Mouse (Mus musculus) lung, postnatal 4 days (tissue): ENCODE results near the gene Gm29797.

Experiments
- DNase-seq, 2 experiments: peaks; one replicate each; pipeline ENCODE4 v3.0.0; 2021

Gene Gm29797

GRCm38 (mm10) chr2:181673501-181673900 lies 16.7 kb downstream of the Gm29797 start:
- DNase-seq, result peak; percentile 46 to 77

GRCm38 (mm10) chr2:181674934-181675333 lies 18.1 kb downstream of the Gm29797 start:
- DNase-seq, result no peak

- DNase-seq, result peak; percentile 82 to 91
These were observed 18.6 kb downstream of the Gm29797 start for GRCm38 (mm10) chr2:181675454-181675853.

DNA sequence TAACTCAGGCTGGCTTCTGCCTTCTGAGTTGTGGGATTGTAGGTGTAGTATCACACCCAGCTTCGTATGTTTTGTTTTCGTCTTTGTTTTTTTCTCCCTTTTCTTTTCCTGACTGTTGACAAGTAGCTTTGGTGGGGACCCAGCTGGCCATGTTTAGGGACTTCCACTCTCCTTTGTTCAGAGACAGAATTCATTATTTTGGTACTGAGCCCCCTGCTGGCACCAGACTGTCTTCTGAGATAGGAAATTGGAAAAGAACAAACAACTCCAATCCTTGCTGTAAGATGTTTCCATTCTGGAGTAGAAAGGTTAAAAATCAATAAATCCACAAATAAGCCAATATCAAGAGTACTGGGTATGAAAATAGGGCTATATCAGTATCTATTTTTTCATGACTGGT lies 19.6 kb downstream of the Gm29797 start:
- DNase-seq, result no peak

- DNase-seq, result peak; percentile 68 to 84
These were observed 20.4 kb downstream of the Gm29797 start for GRCm38 (mm10) chr2:181677096-181677754.

GRCm38 (mm10) chr2:181677755-181678098 lies 20.9 kb downstream of the Gm29797 start:
- DNase-seq, result peak in 1 of 2 experiments; percentile 69

- peak; percentile 86 to 87 for DNase-seq
These were observed 21.9 kb downstream of the Gm29797 start for GRCm38 (mm10) chr2:181678780-181679179.

DNA sequence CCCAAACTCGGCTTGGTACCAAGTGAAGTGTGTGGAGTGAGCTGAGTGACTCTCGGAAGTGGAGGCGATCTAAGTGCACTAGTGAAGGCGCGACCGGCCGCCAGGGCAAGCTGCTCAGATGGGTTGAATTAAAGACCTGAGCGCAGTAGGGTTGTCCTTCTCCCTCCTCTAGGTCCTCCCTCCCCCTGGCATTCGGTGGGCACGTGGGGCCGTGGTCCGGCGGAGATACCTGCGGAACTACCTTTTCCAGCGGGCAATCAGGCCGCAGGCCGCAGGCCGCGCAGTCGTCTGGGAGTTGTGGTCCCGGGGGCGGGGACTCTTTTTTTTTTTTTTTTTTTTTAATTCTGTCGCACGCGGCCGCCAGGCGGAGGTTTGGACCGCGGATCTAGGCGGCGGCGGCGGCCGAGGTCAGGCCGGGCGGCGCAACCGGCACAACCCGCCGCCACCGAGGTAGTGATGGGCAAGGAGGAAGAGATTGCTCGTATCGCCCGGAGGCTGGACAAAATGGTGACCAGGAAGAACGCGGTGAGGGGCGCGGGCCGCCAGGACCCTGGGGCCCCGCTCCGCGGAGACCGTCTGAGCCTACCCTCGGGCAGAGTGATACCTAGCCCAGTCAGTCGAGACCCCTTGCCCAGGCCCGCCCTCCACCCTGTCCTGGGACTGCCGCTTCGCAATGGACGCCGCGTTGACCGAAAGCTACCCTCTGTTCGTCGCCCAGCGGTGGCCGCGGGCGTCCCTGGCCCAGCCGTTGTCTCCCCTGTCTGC lies 23.3 kb downstream of the Gm29797 start, which contains the start of gene Tcea2:
Gene Tcea2, plus strand, starts transcription at position 360 of the 765 bp plus-strand sequence.
- DNase-seq, result peak; percentile 82 to 85

DNA sequence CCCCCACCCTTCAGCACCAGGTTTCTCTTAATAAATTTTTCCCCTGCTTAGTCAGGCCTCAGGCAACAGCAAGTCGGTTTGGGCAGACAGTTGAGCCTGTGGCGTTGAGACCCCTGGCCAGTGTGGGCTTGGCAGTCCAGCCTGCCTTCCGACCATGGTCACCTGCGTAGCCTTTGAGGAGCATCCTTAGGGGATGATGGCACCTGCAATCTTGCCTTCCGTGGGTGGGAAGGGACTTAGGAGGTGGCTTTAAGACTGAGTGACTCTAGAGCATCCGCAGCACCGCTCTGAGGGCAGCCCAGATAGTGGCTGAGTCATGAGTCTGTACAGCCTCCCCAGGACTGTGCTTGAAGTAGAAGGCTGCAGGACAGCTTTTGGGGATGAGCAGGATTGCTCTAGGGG lies 23.9 kb downstream of the Gm29797 start:
- DNase-seq, result no peak

DNA sequence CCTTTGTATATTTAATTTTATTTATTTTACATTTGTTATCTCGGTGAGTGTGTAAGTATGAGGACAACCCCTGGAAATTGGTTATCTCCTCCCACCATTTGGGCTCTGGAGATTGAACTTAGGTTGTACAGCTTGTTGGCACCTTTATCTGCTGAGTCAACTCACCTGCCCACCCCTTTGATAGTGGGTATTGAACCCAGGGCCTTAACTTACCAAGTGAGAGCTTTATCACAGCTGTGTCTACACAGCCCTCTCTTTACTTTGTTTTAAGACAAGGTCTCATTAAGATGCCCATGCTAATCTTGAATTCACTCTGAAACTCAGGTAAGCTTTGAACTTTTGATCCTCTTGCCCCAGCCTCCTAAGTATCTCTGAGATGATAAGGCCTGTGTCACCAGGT lies 25.1 kb downstream of the Gm29797 start:
- no peak for DNase-seq

DNA sequence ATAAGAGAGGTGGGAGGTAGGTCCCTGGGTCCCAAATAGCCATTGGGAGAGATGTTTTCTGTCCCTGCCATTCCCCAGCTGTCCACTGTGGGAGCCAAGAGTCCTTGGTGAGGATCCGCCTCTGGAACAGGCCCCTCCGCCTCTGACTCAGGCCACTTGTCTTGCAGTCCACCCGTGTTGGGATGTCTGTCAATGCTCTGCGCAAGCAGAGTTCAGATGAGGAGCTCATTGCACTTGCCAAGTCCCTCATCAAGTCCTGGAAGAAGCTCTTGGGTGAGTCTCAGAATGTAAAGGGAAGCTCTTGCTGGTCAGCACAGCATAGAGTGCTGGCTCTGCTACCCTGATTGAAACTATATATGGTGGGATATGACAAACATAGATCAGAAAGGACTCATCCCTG lies 26.5 kb downstream of the Gm29797 start:
- DNase-seq, result no peak

DNA sequence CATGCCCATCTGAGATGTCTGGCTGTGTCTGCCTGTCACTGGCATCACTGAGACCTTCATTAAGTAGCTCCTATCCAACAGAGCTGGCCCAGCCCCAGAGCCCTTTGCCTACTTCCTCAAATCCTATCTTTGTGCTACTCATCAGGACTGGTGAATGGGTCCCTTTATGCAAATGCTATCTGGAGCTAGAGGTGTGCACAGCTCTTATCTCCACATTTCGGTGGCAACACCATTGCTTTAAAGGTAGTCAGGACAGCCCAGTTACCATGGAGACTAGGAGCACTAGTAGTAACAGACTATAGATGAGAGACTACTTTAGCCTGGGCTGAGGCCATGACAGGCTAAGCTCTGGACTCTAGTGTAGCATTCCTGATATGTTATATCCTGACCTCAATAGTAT lies 27.9 kb downstream of the Gm29797 start:
- no peak for DNase-seq

GRCm38 (mm10) chr2:181685686-181686085 lies 28.9 kb downstream of the Gm29797 start:
- no peak for DNase-seq

GRCm38 (mm10) chr2:181687586-181687985 lies 30.8 kb downstream of the Gm29797 start:
- DNase-seq, result no peak

DNA sequence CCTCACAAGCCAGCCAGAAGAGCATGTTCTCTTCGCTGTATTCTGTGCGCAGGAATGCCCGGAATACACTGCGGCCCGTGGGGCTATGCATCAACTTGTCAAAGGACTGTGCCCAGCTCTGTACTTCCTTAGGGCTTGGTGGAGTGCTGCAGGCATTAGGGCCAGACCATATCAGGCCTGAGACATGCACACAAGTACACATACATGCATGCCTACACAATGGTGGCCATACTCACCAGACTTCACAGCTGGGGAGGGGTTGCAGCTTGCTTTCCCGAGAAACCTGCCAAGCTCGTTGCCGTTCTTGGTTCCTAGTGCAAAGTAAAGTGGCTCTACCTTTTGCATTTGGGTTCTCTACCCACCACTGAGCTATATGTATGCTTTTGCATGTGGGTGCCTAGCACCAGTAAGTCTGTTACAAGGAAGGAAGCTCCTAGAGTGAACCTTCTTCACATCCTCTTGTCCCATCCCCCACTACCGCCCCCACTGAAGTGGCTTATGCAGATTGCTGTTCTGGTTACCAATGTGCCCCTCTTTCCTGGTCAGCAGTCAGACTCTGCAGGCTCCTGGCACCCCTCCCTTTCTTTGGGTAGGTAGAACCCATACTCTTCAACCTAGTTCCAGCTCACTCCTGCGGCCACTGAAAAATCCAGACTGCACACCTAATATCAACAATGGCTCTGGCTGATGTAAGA lies 32.8 kb downstream of the Gm29797 start:
- DNase-seq, result no peak

- DNase-seq, result no peak
These were observed 34.2 kb downstream of the Gm29797 start for GRCm38 (mm10) chr2:181691083-181691482.

DNA sequence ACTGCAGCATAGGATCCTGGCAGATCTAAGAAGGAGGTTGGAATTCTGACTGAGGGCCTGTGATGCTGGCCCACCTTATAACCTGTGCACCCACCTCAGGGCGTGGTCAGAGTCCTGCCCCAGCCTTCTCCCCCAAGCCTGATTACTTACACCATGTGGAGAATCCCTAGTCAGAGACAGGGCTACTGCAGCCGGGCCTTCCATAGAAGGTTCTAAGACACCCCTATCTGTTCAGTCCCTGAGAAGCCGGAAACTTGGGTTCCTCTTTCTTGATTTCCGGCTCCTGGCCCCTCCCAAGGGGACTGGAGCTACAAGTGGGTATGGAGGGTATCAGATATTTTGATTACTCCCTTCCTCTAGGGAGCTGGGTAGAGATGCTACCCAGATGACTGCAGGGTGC lies 34.7 kb downstream of the Gm29797 start:
- DNase-seq, result no peak

DNA sequence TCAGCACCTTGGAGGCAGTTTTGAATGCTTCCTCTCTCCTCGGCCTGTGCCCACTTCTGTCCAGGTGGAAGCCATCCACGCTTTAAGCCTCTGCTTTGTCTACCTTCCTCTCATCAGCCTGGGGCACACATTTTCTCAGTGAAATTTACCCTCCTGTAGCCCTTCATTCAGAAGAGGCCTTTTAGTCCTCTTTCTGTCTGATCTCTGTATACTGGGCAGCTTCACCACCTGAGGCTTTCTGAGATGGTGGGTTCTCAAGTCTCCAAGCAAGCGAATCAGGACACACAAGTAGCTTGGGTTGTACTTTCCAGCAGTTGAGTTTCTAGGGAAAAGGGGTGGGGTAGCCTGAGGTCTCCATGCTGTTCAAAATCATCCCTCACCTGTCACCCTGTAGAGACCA lies 35.5 kb downstream of the Gm29797 start:
- no peak for DNase-seq

DNA sequence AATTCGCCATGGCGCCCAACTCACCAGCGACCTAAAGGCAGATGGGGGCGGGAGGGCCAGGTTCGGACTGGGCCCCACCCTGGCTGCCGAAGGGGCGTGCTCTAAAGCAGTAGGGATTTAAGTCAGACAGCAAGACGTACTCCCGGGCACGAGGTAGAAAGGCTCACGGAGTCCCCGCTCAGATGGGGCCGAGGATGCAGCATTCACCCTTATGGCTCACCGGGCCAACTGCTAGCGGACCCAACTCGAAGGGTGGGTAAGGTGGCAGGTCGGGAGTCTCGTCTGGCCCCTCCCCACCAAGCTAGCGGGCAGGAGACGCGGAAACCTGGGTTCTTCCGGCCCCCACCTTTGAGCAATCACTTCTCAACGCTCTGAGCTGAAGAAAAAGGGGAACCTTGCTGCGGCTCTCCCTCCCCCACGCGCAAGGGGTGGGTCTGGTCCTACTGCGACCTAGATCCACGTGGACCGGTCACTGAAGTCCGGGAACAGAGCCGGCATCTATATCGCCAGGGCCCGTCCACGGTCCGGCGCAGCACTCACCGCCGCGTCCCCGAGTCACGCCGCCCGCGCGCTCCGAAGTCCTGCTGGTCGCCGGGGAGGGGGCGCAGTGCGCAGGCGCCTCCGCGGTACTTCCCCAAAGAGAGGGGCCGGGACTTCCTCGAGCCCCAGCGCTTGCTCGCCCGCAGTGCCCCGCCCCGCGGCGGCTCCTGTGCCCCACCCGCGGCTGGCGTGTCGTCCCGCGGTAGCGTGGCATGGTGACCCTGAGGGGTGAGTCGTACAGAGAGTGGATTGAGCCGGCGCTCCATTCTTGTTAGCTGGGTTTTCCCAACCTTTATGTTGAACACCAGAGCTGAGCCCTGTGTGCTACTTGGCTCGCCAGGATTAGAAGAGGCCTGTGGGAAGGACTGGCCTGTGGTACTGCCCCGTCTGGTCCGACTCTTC lies 36.8 kb downstream of the Gm29797 start, which contains the start of gene Rgs19:
Gene Rgs19, minus strand, starts transcription at position 639 of the 942 bp plus-strand sequence.
- peak; percentile 89 to 93 for DNase-seq

GRCm38 (mm10) chr2:181694581-181694980 lies 37.7 kb downstream of the Gm29797 start:
- DNase-seq, result no peak

DNA sequence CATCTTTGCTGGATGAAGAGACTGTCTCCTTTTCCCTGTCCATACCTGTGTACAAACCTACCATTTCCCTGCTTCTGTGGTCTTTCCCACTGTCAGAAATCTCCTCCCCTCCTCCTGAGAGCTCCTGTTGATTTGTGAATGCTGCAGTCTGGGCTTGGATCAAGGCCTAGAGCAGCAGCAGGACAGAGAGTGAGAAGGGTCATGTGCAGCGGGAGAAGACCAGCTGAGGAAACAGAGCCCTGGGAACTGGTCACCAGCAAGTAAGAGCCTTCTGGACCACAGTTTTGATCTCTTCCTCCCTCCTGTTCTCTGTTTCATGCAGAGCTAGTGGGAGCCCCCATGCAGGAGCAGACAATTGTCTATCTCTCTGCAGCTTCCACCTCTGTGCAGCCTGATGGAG lies 38.9 kb downstream of the Gm29797 start:
- no peak for DNase-seq

GRCm38 (mm10) chr2:181696801-181697420 lies 40.1 kb downstream of the Gm29797 start:
- no peak for DNase-seq
